Mouse (Mus musculus) gastrocnemius, postnatal 4 days (tissue): ENCODE measurements at regions not wholly inside any gene's neighbourhood (a gene's known extent, or its start where the extent isn't known, plus 50 kb on each side); places are given as distances from the start of the nearest gene placed in this dataset.
A peak's percentile ranks its signal among the peaks of the same experiment; 100 is the strongest.

ENCODE experiments used
- DNase-seq, 2 experiments: peaks; one replicate each; pipeline ENCODE4 v3.0.0; 2021 to 2022; ENCODE audit warnings: low spot score in 2 of 2, mixed read lengths in 2 of 2

DNA sequence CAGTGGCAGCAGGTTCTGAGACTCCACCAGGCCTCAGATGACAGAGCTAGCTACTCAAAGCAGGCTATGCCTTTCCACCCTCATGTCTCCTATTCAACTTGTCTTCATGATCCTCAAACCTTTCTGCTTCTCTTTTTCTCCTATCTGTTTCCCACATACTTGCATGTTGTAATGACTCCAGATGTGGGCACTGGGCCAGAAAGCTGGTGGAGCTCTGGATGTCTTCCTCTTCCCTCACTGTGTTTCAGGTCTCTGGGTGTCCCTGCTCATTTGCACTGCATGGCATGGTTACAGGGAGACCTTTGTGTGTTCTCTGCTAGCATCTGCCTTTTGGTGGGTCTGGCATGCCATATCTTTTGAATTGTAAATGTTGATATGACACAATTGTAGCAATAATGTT lies 1354.7 kb upstream of the Pcdh17 start:
- peak in 1 of 2 experiments; percentile 8 for DNase-seq
